Mouse (Mus musculus) thymus, adult 18-20 months (tissue): ENCODE results near the gene Lsm10.
"Not testable (repeated sequence)": the region's sequence is repeated elsewhere in the genome, so short reads cannot be mapped to it uniquely, and the experiment has no call there.

Experiments
- DNase-seq, 2 experiments: peaks; one replicate each; pipeline ENCODE4 v3.0.0; 2022; ENCODE audit warnings: mixed read lengths in 2 of 2

Gene Lsm10

DNA sequence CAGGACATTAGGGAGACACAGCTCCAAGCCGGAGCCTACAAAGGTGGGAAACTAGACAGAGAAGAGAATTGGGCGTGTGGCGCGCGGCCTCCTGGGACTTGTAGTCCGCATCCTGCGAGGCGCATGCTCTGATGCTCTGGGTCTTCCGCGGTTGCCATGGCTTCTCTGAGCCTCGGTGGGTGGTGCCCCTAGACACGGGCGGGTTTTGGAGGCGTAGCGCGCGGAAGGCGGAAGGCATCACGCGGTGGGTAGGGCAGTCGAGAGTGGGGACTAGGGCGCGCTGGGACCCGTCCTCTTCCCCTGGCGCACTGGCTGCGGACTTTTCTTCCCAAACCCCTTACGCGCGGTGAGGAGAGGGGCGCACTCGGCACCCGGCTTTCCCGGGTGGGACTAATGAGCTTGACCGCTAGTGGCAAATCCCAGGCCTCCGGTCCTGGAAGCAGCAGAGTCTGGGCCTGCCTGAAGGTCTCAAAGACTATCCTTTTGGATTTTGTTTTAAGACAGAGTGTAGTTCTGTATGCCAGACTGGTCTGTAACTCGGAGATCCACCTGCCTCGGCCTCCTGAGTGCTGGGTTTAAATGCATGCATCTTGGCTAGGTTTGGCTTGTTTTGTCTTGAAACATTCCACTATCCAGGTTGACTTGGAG, at the start of gene Lsm10:
Gene Lsm10 (plus strand): TSS at position 160 of the 648 bp plus-strand sequence.
- peak; percentile 96 to 97 for DNase-seq

DNA sequence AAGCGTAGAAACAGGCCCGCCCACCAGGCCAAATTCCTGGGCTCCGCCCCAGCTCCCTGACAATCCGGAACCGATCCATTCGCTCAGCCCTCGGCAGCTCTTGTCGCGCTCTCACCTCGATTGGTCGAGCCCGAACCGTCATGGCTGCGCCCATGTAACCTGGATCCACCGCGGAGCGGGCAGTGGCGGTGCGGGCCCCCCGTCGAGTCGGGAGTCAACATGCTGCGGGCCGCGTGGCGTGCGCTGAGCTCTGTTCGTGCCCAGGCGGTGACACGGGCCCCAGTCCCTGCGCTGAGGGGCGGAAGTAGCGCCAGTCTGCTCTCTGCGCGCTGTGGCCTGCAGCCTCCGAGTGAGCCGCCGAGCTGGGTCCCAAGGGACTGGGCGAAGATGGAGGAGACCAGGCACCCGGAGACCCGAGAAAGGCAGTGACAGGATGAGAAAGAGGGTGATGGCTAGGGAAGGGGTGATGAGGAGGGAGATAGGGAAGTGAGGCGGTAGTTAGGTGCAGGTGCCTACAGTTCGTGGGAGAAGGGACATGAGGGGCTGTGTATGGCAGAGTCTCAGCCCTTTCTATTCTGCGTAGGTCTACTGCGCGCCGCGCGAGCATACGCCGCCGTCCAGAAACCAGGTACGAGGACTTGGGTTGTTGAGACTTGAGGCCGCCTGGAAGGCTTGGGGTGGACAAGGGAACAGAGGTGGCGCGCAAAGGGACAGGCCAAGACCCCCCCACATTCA, 49.4 kb upstream of the Lsm10 start, which contains the start of gene Mrps15:
Gene Mrps15 (plus strand): TSS at position 75 of the 735 bp plus-strand sequence.
- peak; percentile 58 to 63 for DNase-seq

DNA sequence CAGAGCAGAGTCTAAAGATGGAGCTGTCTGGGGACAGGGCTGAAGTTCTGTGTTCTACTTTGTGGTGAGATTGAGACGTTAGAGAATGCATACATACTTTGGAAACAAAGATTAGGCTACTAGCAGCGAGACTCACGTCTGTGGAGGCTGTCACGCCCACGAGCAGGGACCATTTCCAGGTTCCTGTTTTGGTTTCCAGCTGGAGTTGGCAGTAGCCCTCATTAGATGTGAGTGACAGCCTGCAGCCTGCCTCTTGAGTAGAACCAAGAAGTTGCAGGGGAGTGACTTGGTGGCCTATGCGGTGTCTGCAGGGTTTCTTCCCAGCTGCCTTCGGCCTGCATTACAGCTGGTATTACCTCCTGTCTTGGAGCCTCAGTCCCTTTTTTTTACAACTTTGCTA, 44.8 kb upstream of the Lsm10 start:
- DNase-seq: no peak

DNA sequence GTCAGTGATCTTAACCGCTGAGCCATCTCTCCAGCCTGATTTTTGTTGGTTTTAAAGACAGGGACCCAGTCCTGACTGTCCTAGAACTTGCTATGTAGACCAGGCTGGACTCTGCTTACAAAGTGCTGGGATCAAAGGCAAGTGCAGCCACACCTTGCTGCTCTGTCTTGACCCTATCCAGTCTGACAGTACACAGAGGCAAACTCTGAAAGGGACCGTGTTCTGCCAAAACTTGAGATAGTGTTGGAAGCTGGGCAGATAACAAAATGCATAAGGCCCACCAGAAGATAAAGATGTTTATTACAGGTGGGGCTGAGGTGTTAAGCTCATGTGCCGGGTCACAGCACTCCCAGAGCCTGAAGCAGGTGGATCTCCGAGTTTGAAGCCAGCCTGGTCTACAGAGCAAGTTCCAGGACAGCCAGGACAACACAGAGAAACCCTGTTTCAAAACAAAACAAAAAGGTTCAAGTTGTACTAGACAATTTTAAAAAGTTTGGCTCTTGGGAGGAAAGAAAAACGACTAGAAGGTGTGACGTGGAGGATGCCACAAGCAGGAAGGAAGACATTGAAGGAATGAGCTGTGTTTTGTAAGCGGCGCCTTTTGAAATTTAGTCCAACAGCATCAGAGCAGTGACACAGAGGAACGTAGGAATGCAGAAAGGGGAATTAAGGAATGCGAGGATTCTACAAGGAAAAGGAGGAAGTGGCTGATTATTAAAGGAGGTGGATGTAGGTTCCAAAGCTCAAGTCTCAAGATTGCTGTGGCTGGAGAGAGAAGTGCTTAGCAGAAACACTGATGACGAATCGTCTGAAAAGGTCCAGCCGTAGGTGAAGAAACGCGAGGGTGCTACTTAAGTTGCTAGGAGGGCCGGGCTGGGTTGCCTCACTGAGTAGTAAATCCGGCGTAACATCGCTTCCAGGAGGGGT, 39.0 kb upstream of the Lsm10 start:
- no peak for DNase-seq

DNA sequence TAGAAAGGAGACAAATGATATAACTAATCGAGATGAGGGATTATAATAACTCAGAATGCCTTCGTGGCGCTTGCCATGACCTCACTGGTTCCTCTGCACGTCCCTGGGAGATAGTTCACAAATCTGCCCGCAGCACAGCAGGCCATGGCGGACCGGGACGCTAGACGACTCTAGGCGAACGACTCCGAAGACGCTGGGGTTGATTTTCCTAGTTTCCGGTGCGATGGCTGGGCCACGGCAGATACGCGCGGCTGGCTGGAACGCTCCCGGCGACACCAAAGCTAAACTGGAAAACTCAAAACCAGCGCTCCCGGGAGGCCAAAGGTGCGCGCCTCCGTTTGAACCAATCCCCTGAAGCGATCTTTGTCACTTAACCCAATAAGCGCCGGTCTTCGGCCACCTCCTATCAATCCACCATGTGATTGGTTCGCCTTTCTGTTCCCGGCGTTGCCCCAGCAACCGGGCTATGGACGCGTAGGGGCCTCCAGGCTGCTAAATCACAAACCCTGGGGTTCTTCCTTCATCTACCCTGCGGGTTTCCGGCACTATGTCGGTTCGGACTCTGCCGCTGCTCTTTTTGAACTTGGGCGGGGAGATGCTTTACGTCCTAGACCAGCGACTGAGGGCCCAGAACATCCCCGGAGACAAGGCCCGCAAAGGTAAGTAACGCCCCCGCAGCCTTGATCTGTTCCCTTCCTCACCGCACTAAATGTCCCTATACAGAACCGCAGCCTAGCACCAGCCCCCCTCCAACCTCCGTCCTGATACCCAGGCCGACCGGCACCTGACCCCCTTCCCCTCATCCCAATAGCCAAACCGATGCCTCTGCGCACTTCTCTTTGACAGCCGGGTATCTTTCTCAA, 38.1 kb upstream of the Lsm10 start, which contains the start of gene Oscp1:
Gene Oscp1 (plus strand): TSS at position 432 of the 863 bp plus-strand sequence.
- DNase-seq: peak; percentile 79 to 88

DNA sequence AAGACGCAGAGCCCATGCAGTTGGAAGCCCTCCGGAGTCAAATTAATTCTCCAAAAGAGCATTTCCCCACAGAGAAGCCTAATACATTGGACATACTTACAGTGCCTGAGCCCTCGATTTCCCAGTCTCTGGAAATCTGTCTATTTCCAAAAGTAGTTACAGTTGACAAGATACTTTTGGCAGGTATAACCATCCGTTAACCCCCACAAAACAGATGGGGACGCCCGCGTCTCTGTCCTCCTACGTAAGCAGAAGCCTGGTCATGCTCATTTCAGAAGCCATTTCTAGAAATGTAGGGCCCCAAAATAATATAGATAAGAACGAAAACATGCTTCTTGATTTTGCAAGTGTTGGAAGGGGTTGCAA, 37.4 kb upstream of the Lsm10 start:
- DNase-seq: no peak

DNA sequence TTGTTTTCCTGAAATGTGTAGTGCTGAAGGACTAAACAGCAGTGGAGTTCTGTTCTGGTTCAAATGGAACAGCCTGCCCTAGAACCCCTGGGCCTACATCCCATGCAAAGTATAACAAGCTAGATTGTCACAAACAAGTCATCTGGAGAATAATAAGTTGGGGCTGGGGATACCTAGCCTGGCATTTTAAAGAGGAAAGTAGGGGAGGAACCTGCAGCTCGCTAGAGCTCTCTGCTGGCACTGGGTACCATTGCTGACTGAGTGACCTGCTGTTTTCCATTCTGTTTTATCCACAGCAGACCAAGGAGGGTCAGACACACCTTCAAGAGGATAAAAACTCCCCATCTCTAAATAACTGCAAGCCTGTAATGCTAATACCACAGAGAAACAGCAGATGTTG, 33.6 kb upstream of the Lsm10 start:
- no peak for DNase-seq

DNA sequence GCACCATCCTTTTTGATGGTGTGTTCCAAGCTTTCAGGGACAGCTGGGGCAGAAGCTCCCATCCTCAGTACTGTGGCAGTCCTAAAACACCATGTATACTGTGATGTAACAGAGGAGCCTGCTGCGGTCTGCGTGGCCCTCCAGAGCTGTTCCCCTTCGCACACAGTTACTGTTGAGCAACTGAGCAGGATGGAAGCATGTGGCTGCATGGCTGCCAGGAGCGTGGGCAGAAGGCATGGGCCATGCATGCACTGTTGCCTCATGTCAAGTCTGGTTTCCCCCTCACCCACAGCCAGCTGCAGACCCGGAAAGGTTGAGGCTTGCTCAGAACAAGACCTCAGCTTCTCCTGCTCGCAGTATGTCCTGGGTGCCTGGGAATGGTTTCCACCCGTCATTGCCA, 31.2 kb upstream of the Lsm10 start:
- DNase-seq: no peak

DNA sequence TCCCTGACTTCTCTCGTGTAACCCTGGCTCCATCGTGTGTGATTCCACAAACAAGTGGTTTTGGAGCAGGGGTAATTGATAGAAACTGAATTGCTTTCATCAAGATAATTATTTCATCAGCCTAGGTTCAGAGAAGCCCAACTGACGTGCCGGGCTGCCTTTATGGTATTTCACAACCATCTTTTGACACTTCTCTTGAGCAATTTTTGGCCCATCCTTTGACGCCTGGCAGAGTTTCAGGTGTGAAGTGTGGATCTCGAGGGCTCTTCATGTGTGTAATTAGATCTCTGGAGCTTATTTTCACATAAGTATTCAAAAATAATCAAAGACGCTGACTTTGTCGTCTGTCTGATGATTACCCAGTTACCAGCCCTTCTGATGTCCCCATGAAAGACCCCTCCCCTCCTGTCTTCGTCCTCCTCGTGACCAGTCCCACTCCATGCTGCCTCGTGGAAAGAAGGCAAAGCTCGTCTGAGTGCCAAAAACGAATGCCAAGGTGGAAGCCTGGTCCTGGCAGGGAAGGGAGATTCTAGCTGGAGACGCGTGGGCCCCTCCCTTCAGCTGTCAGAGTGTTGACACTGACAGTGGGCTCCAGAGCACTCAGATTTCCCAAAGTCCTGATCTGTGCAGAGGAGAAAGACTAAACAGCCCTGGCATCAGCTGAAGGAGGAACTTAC, 28.9 kb upstream of the Lsm10 start:
- no peak for DNase-seq

DNA sequence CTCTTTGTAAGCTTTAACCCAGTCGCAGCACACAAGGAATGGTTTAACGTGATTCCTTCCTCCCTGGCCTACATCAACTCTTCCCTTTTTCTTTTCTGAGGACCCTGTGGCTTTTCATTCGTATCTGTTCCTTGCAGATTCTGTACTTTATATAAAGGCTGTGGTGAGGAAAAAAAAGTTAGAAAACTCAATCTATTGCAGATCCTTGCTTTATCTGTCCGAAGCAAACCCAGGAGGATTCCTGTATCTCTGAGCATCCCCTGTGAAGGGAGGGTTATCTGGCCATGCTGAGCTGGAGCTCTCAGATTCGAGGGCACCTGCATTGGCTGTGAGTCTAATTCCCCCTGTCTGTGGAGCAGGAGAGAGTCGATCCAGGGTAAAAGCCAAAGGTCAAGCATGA, 27.6 kb upstream of the Lsm10 start:
- DNase-seq: no peak

DNA sequence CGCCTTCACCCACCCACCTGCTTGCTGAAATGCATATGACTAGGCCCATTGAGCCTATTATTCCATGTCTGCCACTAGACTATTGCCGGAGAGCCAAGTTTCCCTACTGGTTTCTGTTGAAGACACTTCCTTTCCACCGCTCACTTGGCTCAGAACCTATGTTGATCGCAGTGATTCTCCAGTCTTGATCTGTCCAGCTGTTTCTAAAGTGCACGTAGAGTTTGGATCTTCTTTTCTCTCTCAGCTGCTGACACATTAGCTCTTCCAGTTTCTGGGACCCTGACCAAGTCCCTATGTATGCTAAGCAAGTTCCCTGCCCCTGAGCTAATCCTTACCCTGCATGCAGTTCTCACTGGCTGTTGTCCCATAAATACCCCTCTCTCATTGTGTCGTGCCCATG, 18.6 kb upstream of the Lsm10 start:
- no peak for DNase-seq

DNA sequence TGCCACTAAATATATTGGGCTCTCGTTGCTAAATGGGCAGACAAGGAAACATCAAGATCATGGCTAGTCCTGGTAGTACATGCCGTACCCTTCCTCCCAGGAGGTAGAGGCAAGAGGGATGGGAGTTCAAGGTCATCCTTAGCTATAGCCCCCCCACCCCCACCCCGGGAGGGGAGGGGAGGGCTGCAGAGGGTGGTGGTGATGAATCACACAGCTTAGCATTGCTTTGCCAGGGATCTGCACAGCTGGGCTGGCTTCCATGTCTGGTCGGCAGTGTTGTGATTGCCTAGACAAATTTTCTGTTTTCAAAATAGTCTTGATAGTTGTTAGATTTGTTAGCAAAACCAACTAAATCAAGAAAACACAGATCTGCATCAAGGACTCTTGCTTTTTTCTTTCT, 17.2 kb upstream of the Lsm10 start:
- DNase-seq: no peak

DNA sequence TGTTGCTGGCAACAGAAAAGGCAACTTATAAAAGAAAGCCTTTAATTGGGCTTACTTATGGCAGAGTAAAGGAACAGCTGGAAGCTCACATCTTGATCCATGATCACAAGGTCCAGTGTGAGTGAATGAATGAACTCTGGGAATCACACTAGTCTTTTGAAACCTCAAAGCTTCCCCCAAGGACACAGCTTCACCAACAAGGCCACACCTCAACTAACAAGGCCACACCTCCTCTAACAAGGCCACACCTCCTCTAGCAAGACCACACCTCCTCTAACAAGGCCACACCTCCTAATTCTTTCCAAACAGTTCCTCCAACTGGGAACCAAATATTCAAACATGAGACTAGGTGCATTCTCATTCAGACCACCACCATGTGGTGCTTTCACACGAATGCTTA, 14.8 kb upstream of the Lsm10 start:
- DNase-seq: no peak

DNA sequence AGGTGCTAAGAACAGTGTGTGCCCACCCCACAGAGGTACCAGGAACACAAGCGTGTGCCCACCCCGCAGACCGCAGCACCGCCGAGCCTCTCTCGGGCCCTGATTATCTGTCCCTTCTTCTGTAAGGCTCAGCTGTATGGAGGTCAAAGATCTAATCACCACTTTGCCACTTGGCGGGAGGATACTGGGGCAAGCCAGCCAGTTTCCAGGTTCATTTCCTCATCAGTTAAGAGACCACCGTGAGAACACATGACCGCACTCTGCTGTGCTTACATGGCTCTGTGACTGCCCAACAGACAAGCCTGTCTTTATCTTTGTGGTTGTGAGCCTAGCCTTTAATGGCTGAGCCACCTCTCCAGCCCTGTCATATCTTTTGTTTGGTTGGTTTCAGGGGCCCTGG, 13.4 kb upstream of the Lsm10 start:
- DNase-seq: no peak

DNA sequence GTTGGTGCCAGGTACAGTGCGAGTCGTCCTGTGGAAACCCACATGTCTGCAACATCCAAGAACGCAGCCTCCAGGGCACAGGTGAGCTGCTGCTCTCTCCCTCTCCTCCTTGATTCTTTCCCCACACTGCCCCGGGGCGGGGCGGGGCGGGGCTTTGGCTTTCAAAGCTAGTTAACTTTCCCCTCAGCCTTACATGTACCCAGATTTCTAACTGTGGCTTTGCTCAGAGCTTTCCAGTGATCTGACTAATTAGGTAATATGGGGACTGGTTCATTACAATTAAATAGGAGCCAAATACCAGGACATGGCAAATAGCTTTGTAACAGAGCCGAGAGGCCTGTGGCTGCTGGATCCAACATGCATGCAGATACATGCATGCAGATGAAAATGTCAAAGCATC, 12.0 kb upstream of the Lsm10 start:
- DNase-seq: no peak

DNA sequence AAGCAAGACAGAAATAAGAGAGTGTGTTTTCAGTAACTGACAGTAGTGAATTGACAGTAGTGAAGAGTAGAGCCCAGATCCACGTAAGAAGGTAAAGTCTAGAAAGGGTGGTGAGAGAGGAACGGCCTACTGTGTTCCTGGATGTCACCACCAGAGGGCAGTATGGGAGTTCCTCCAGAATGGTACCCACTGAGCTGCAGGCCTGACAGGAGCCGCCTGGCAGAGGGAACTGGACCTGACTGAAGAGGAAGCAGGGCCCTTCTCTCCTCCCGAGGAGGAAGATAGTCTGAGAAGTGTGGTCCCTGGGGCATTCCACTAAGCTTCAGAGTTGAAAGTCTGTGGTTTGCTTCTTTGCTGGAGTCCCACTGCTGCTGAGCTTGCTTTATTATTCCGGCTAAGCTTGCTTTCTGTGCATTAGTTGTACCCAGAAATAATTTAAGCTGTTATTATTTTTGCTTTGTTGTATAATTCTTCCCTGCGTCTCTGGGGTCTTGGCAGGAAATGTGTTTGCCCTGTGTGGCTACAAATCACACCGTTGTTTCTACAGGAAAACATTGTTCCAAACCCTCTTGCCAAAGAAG, 10.3 kb upstream of the Lsm10 start:
- DNase-seq: peak; percentile 55 to 68

DNA sequence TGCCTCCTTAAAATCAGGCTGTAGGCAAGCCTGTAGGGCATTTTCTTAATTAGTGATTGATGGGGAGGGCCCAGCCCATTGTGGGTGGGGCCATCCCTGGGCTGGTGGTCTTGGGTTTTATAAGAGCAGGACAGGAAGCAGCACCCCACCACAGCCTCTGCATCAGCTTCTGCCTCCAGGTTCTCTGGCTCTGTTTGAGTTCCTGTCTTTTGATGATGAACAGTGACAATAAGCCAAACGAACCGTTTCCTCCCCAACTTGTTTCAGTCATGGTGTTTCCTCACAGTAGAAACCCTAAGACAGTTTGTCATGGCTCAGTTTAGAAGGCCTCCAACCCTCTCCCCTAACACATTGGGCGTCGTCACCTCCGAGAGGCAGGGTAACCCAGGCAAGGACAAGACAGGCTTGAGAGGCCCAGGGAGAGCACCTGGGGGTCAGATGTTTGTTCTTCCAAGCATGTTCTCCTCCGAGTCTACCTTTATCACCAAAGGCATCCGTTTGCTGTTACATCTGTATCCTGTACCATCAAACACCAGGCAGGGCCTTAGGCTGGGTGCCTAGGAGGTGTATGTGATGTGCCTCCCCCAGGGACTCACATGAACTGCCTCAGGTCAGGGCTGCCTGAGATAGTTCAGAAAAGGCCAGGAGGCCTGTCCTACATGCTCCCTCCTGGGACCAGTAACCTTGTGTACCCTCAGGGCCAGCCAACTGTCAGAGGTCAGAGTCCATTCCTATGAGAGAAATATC, 6.1 kb upstream of the Lsm10 start:
- peak; percentile 33 to 66 for DNase-seq

DNA sequence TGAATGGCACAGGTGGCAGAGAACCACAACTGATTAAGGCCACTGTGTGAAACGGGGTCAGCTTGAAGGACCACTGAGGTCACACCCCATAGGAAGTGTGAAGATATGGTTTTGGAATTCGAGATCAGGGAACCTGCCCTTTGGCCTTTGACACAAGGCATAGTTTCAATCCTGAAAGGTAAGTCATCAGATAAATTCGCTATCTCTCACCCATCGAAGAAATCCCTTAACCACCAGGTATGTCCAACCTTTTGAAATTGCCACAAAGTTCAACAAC, 5.6 kb upstream of the Lsm10 start:
- DNase-seq: no peak

DNA sequence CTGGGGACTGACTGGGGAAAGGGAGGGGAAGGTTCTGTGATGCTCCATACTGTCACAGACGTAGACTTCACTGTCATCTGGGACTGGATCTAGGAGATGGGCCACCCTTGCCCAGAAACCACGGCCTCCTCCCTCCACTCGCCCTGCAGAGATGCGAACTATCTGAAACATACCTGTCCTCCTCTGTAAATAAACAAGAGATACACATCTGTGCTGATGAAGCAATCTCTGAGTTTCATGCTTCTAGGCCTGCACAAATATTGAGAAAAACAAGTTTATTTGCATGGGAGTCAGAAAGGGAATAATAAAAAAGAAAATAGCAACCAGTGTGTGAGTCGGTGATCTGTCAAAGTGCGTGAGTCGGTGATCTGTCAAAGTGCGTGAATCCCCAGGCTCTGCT, 4.5 kb upstream of the Lsm10 start:
- DNase-seq: no peak

DNA sequence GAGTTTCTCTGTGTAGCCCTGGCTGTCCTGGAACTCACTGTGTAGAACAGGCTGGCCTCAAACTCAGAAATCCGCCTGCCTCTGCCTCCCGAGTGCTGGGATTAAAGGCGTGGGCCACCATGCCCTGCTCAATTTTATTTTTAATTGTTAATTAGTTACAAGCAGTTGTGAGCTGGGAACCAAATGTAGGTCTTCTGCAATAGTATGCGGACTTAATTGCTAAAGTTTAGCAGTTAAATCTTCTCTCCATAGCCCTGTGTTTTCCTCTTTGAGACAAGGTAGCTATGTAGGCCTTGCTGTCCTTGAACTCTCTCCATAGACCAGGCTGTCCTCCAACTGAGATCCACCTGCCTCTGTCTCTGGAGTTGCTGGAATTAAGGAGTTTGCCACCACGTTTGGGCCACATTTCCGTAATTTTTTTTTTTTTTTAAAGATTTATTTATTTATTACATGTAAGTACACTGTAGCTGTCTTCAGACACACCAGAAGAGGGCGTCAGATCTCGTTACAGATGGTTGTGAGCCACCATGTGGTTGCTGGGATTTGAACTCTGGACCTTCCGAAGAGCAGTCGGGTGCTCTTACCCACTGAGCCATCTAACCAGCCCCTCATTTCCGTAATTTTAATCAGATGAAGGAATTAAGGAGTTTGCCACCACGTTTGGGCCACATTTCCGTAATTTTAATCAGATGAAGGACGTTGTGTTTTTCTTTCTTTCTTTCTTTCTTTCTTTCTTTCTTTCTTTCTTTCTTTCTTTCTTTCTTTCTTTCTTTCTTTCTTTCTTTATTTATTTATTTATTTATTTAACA, 597 bp upstream of the Lsm10 start:
- not testable (repeated sequence) for DNase-seq
